Mouse (Mus musculus): ENCODE measurements around the gene Eps15l1. TPM values are rescaled to one million over a fixed set of nuclear protein-coding genes. Genes with fewer than 3 reads are reported as not detected.

The Eps15l1 gene
- polyA plus RNA-seq, 2 experiments, result 16.9 to 21.1 TPM

- Histone ChIP-seq H3K9me3 (ENCODE audit: control insufficient read depth, low read length) (no peaks in the 10 kb centered on the region), H3K4me3 (ENCODE audit: insufficient read depth in 1 of 2, low read depth in 2 of 2, low read length in 2 of 2) (no peak overlapping the region), H3K27me3 (ENCODE audit: control insufficient read depth, insufficient read depth, low read length) (peaks cover 22% of the 10 kb centered on the region), H3K4me1 (replicated peaks; ENCODE audit: control insufficient read depth in 2 of 2, insufficient read depth in 2 of 2, low read length in 1 of 2) (no peaks in the 10 kb centered on the region; a peak in 1 of 4 replicates), H3K4me2 (ENCODE audit: low read depth) (no peak overlapping the region), H3K9ac (replicated peaks) (no peak overlapping the region), H3K36me3 (replicated peaks; ENCODE audit: control insufficient read depth, insufficient read depth, low read depth) (no peaks in the 10 kb centered on the region), H3K27ac (no peak overlapping the region)
- ATAC-seq (ENCODE audit: insufficient read depth), result no peak
- 65% methylated on average over 10 of the region's 10 CpGs for WGBS (ENCODE audit: insufficient replicate concordance)
- no peak for DNase-seq (ENCODE audit: low read depth in 3 of 3, low spot score in 3 of 3)
- TF ChIP-seq EP300 (IDR thresholded peaks at IDR 0.05; ENCODE audit: low read depth) (no peak), CTCF (IDR thresholded peaks at IDR 0.05; ENCODE audit: low read depth) (no peak)
Observed at GRCm38 (mm10) chr8:72324036-72324706, 97.1 kb downstream of the Eps15l1 start.

- ATAC-seq (ENCODE audit: insufficient read depth), result no peak
Observed at GRCm38 (mm10) chr8:72323131-72323725, 98.0 kb downstream of the Eps15l1 start.

GRCm38 (mm10) chr8:72322471-72322889, 98.8 kb downstream of the Eps15l1 start:
- Histone ChIP-seq H3K4me3 (ENCODE audit: insufficient read depth in 1 of 2, low read depth in 2 of 2, low read length in 2 of 2) (no peak overlapping the region), H3K9me3 (ENCODE audit: control insufficient read depth, low read length) (no peaks in the 10 kb centered on the region), H3K4me1 (replicated peaks; ENCODE audit: control insufficient read depth in 2 of 2, insufficient read depth in 2 of 2, low read length in 1 of 2) (peaks cover 0 to 5% of the 10 kb centered on the region in 2 experiments; a peak in 2 of 4 replicates), H3K9ac (replicated peaks) (no peak overlapping the region), H3K27ac (no peak overlapping the region), H3K27me3 (ENCODE audit: control insufficient read depth, insufficient read depth, low read length) (peaks cover 29% of the 10 kb centered on the region), H3K4me2 (ENCODE audit: low read depth) (no peak overlapping the region), H3K36me3 (replicated peaks; ENCODE audit: control insufficient read depth, insufficient read depth, low read depth) (no peaks in the 10 kb centered on the region)
- ATAC-seq (ENCODE audit: insufficient read depth) (no peak), DNase-seq (ENCODE audit: low read depth in 3 of 3, low spot score in 3 of 3) (peak in 1 of 3 experiments; percentile 39)
- WGBS (ENCODE audit: insufficient replicate concordance), result 32% methylated on average over 7 of the region's 7 CpGs
- no peak for TF ChIP-seq EP300 (IDR thresholded peaks at IDR 0.05; ENCODE audit: low read depth)
- TF ChIP-seq CTCF (IDR thresholded peaks at IDR 0.05; ENCODE audit: low read depth), result no peak

More at GRCm38 (mm10) chr8:72323131-72323725, 98.0 kb downstream of the Eps15l1 start:
- Histone ChIP-seq H3K4me1 (replicated peaks; ENCODE audit: control insufficient read depth in 2 of 2, insufficient read depth in 2 of 2, low read length in 1 of 2) (no peaks in the 10 kb centered on the region; a peak in 1 of 4 replicates), H3K9ac (replicated peaks) (no peak overlapping the region), H3K27me3 (ENCODE audit: control insufficient read depth, insufficient read depth, low read length) (peaks cover 29% of the 10 kb centered on the region), H3K4me3 (ENCODE audit: insufficient read depth in 1 of 2, low read depth in 2 of 2, low read length in 2 of 2) (no peak overlapping the region), H3K36me3 (replicated peaks; ENCODE audit: control insufficient read depth, insufficient read depth, low read depth) (no peaks in the 10 kb centered on the region), H3K4me2 (ENCODE audit: low read depth) (no peak overlapping the region), H3K27ac (no peak overlapping the region), H3K9me3 (ENCODE audit: control insufficient read depth, low read length) (no peaks in the 10 kb centered on the region)
- no peak for DNase-seq (ENCODE audit: low read depth in 3 of 3, low spot score in 3 of 3)
- 42% methylated on average over 6 of the region's 6 CpGs for WGBS (ENCODE audit: insufficient replicate concordance)
- TF ChIP-seq CTCF (IDR thresholded peaks at IDR 0.05; ENCODE audit: low read depth), result no peak
- no peak for TF ChIP-seq EP300 (IDR thresholded peaks at IDR 0.05; ENCODE audit: low read depth)

GRCm38 (mm10) chr8:72321635-72322441, 99.4 kb downstream of the Eps15l1 start:
- Histone ChIP-seq H3K36me3 (replicated peaks; ENCODE audit: control insufficient read depth, insufficient read depth, low read depth) (no peaks in the 10 kb centered on the region), H3K9ac (replicated peaks) (no peak overlapping the region), H3K4me1 (replicated peaks; ENCODE audit: control insufficient read depth in 2 of 2, insufficient read depth in 2 of 2, low read length in 1 of 2) (peaks cover 0 to 9% of the 10 kb centered on the region in 2 experiments; a peak in 2 of 4 replicates), H3K27ac (no peak overlapping the region), H3K9me3 (ENCODE audit: control insufficient read depth, low read length) (no peaks in the 10 kb centered on the region), H3K27me3 (ENCODE audit: control insufficient read depth, insufficient read depth, low read length) (peaks cover 29% of the 10 kb centered on the region), H3K4me3 (ENCODE audit: insufficient read depth in 1 of 2, low read depth in 2 of 2, low read length in 2 of 2) (no peak overlapping the region), H3K4me2 (ENCODE audit: low read depth) (0 out of 2 replicates have a peak overlapping the region, but pooled peaks have one; percentile 11)
- no peak for TF ChIP-seq EP300 (IDR thresholded peaks at IDR 0.05; ENCODE audit: low read depth)
- no peak for TF ChIP-seq CTCF (IDR thresholded peaks at IDR 0.05; ENCODE audit: low read depth)
- 82% methylated on average over 20 of the region's 20 CpGs for WGBS (ENCODE audit: insufficient replicate concordance)
- no peak for DNase-seq (ENCODE audit: low read depth in 3 of 3, low spot score in 3 of 3)
- ATAC-seq (ENCODE audit: insufficient read depth), result no peak

Data from liver, embryonic 14.5 days (tissue).